Mouse (Mus musculus) ES-Bruce4 (cell line): ENCODE data around the gene Xylt1.

Experiments
- CTCF ChIP-seq: IDR thresholded peaks from one replicate; pipeline ENCODE4 v1.8.1; 2011; ENCODE audit warnings: low read depth, low read length
- EP300 ChIP-seq: IDR thresholded peaks from 2 replicates; pipeline ENCODE4 v1.6.1; 2011; ENCODE audit warnings: low read depth, low read length; ENCODE audit not compliant: insufficient read depth
- POLR2A ChIP-seq: IDR thresholded peaks from one replicate; pipeline ENCODE4 v1.8.1; 2011; ENCODE audit warnings: low read length; ENCODE audit not compliant: insufficient read depth

- TF ChIP-seq POLR2A: no peak
- peak; percentile 65 for TF ChIP-seq CTCF
- TF ChIP-seq EP300: no peak
Observed at GRCm38 (mm10) chr7:117630657-117631056, 249.9 kb downstream of the Xylt1 start.
